Mouse (Mus musculus) limb, embryonic 15.5 days (tissue): ENCODE data around the gene Pcolce. TPM values are rescaled to one million over a fixed set of nuclear protein-coding genes. Genes with fewer than 3 reads are reported as not detected.

Source experiments
- ATAC-seq: fragments of 200-750 bp; cut with Nextera tagmentation; 2 replicates; pipeline ENCODE4 v1.8.0; 2017; ENCODE audit warnings: low read depth, moderate TSS enrichment; ENCODE audit not compliant: insufficient number of reproducible peaks, low FRiP score, low TSS enrichment
- H3K27ac ChIP-seq: fragments of 300-500 bp; sonication (generic); 2 replicates; pipeline ENCODE4 v1.5.1; 2015; ENCODE audit warnings: moderate library complexity, mild to moderate bottlenecking, inconsistent platforms
- H3K27me3 ChIP-seq: fragments of 300-500 bp; sonication (generic); 2 replicates; pipeline ENCODE4 v1.6.1; 2015; ENCODE audit warnings: inconsistent platforms
- H3K36me3 ChIP-seq: fragments of 300-500 bp; sonication (generic); 2 replicates; pipeline ENCODE4 v1.6.1; 2015; ENCODE audit warnings: inconsistent platforms
- H3K4me1 ChIP-seq: fragments of 300-500 bp; sonication (generic); 2 replicates; pipeline ENCODE4 v1.6.1; 2015; ENCODE audit warnings: inconsistent platforms
- H3K4me2 ChIP-seq: fragments of 300-500 bp; sonication (generic); 2 replicates; pipeline ENCODE4 v1.6.1; 2015; ENCODE audit warnings: mild to moderate bottlenecking, inconsistent platforms
- H3K4me3 ChIP-seq: fragments of 300-500 bp; sonication (generic); 2 replicates; pipeline ENCODE4 v1.5.1; 2015; ENCODE audit warnings: mild to moderate bottlenecking, inconsistent platforms
- H3K9ac ChIP-seq: fragments of 300-500 bp; sonication (generic); 2 replicates; pipeline ENCODE4 v1.6.1; 2015; ENCODE audit warnings: inconsistent platforms
- H3K9me3 ChIP-seq: fragments of 300-500 bp; sonication (generic); 2 replicates; pipeline ENCODE4 v1.6.1; 2016; ENCODE audit warnings: inconsistent platforms
- WGBS: fragments of 180-500 bp; shearing (Covaris S2); methylation state at CpG from one replicate; pipeline ENCODE4 v1.1.7; 2015; 5-methylcytosine and 5-hydroxymethylcytosine counted together
- polyA plus RNA-seq: library from polyadenylated mRNA; unstranded; fragments of >200 nt; fragmentation: Nextera tagmentation; extraction: Ambion mirVana; gene quantifications from 2 replicates; pipeline ENCODE4 v1.2.1, GENCODE M21; 2015

Pcolce gene
- 303 and 362 TPM in 2 replicates for polyA plus RNA-seq

GRCm38 (mm10) chr5:137613550-137613949, at the start of gene Pcolce:
Gene Pcolce (minus strand): TSS chr5:137613784.
- H3K36me3 ChIP-seq = no peaks in the 10 kb centered on the region
- H3K27ac ChIP-seq = peak within 1 kb of the TSS; percentile 96; the same call in 1 of the 2 replicates
- peaks cover 51% of the 10 kb centered on the region for H3K4me1 ChIP-seq
- no peak within 1 kb of the TSS for H3K4me3 ChIP-seq
- 37% methylated on average over 11 of the region's 11 CpGs for WGBS
- H3K9ac ChIP-seq = no peak within 1 kb of the TSS
- H3K4me2 ChIP-seq = no peak within 1 kb of the TSS
- no peaks in the 10 kb centered on the region for H3K27me3 ChIP-seq
- H3K9me3 ChIP-seq = no peaks in the 10 kb centered on the region
- ATAC-seq = no peak

GRCm38 (mm10) chr5:137663057-137663456, 49.5 kb upstream of the Pcolce start:
- H3K27me3 ChIP-seq = no peaks in the 10 kb centered on the region
- no peak overlapping the region for H3K27ac ChIP-seq
- WGBS = 73% methylated on average over 9 of the region's 9 CpGs
- H3K4me3 ChIP-seq = no peak overlapping the region
- H3K9me3 ChIP-seq = no peaks in the 10 kb centered on the region
- no peak overlapping the region for H3K4me2 ChIP-seq
- peaks cover 55% of the 10 kb centered on the region for H3K36me3 ChIP-seq
- no peaks in the 10 kb centered on the region for H3K4me1 ChIP-seq
- no peak for ATAC-seq
- H3K9ac ChIP-seq = no peak overlapping the region; the same call in 1 of the 2 replicates

DNA sequence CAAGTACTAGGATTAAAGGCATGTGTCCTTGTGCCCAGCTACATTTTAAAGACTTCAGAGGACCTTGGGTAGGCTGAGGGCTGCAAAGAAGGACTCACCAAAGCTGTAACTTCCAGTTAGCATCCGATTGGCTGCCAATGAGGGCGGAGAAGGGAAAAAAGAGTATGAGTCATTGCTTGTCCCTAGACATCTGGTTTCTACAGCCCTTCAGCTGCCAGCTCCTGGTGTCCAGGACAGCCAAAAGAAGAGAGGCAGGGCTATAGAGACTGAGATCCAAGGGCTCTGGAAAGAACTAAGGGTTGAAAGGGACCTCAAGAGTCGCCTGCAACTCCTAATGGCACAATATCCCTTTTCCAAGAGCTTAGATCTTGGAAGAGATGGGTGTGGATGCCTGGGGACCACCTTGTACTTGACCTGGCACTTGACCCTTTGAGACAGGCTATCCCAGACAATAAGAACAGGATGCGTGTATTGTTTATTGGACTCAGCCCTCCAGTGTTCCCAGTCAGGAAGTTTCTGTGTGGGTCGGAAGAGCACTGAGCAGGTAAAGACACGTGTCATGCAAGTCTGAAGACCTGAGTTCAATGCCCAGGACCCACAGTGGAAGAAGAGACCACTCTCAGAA, 46.6 kb upstream of the Pcolce start:
- 83% methylated on average over 6 of the region's 6 CpGs for WGBS
- H3K27me3 ChIP-seq = no peaks in the 10 kb centered on the region
- H3K36me3 ChIP-seq = peaks cover 38% of the 10 kb centered on the region
- H3K27ac ChIP-seq = no peak overlapping the region
- peaks cover 5% of the 10 kb centered on the region for H3K4me1 ChIP-seq
- H3K4me2 ChIP-seq = no peak overlapping the region
- no peak for ATAC-seq
- H3K4me3 ChIP-seq = no peak overlapping the region
- no peaks in the 10 kb centered on the region for H3K9me3 ChIP-seq
- H3K9ac ChIP-seq = no peak overlapping the region

- 25% methylated on average over 6 of the region's 6 CpGs for WGBS
- H3K9me3 ChIP-seq = no peaks in the 10 kb centered on the region
- H3K9ac ChIP-seq = no peak overlapping the region
- peaks cover 24% of the 10 kb centered on the region for H3K36me3 ChIP-seq
- peak overlapping the region; percentile 43 for H3K27ac ChIP-seq
- H3K4me1 ChIP-seq = peaks cover 8% of the 10 kb centered on the region
- no peak overlapping the region for H3K4me2 ChIP-seq
- no peak overlapping the region for H3K4me3 ChIP-seq
- H3K27me3 ChIP-seq = no peaks in the 10 kb centered on the region
- no peak for ATAC-seq
These were observed 43.4 kb upstream of the Pcolce start for GRCm38 (mm10) chr5:137656977-137657376.

GRCm38 (mm10) chr5:137654746-137655145, 41.2 kb upstream of the Pcolce start:
- H3K27ac ChIP-seq = no peak overlapping the region
- H3K36me3 ChIP-seq = peaks cover 20% of the 10 kb centered on the region
- H3K27me3 ChIP-seq = no peaks in the 10 kb centered on the region
- ATAC-seq = no peak
- no peaks in the 10 kb centered on the region for H3K9me3 ChIP-seq
- no peak overlapping the region for H3K4me2 ChIP-seq
- H3K4me3 ChIP-seq = no peak overlapping the region
- peaks cover 16% of the 10 kb centered on the region for H3K4me1 ChIP-seq
- H3K9ac ChIP-seq = no peak overlapping the region
- WGBS = 72% methylated on average over 7 of the region's 7 CpGs

GRCm38 (mm10) chr5:137653366-137653765, 39.8 kb upstream of the Pcolce start:
- ATAC-seq = no peak
- 90% methylated on average over 10 of the region's 10 CpGs for WGBS
- no peak overlapping the region for H3K4me3 ChIP-seq
- H3K27ac ChIP-seq = no peak overlapping the region
- H3K9me3 ChIP-seq = no peaks in the 10 kb centered on the region
- H3K36me3 ChIP-seq = peaks cover 15% of the 10 kb centered on the region
- no peak overlapping the region for H3K9ac ChIP-seq
- H3K4me1 ChIP-seq = peaks cover 27% of the 10 kb centered on the region
- H3K27me3 ChIP-seq = no peaks in the 10 kb centered on the region
- no peak overlapping the region for H3K4me2 ChIP-seq

DNA sequence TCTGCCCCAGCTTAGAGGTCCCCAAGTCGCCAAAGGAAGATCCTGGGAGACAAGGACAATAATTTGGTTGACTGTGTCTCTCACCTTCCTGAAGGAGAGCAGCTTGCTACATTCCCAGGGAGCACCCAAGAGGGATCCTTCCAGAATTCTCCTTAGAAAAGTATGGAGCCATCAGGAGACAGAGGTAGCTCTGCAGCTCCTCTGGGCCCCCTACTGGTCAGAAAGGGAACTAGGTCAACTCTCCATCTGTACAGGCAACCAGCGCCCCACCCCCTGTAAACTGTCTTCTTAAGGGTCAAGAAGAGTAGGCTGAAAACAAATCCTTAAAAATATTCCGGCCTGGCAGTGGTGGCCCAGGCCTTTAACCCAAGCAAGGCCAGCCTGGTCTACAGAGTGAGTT, 38.9 kb upstream of the Pcolce start:
- Histone ChIP-seq H3K27me3 (no peaks in the 10 kb centered on the region), H3K36me3 (peaks cover 15% of the 10 kb centered on the region), H3K9me3 (no peaks in the 10 kb centered on the region), H3K9ac (no peak overlapping the region), H3K4me2 (no peak overlapping the region), H3K4me3 (no peak overlapping the region), H3K4me1 (peaks cover 36% of the 10 kb centered on the region), H3K27ac (no peak overlapping the region)
- 16% methylated on average over 3 of the region's 3 CpGs for WGBS
- ATAC-seq = no peak

- Histone ChIP-seq H3K4me2 (peak overlapping the region; percentile 17; the same call in 1 of the 2 replicates), H3K36me3 (peaks cover 10% of the 10 kb centered on the region), H3K9ac (no peak overlapping the region), H3K27ac (peak overlapping the region; percentile 59; the same call in 1 of the 2 replicates), H3K9me3 (no peaks in the 10 kb centered on the region), H3K4me3 (no peak overlapping the region), H3K27me3 (peaks cover 16% of the 10 kb centered on the region), H3K4me1 (peaks cover 45% of the 10 kb centered on the region)
- no peak for ATAC-seq
- WGBS = 20% methylated on average over 18 of the region's 18 CpGs
These were observed 36.3 kb upstream of the Pcolce start for GRCm38 (mm10) chr5:137649669-137650571.

DNA sequence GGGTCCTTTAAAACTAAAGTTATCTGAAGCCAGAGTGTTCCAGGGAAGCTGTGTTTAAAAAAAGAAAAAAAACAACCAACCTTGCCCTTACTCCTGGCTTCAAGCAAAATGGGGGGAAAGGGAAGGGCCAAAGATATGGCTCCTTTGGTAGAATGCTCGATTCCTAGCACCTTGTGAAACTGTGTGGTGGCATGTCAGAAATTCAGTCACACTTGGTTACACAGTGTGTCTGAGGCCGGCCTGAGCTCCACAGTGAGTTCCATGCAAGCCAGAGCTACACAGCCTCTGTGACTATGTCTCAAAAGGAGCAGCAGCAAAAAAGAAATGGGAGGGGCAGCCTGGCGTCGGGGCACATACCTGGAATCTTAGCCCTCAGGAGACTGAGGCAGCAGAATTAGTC, 35.7 kb upstream of the Pcolce start:
- Histone ChIP-seq H3K4me2 (no peak overlapping the region), H3K4me3 (no peak overlapping the region), H3K9me3 (no peaks in the 10 kb centered on the region), H3K9ac (no peak overlapping the region), H3K36me3 (peaks cover 7% of the 10 kb centered on the region; the same call in 1 of the 2 replicates), H3K27ac (peak overlapping the region; percentile 59; the same call in 1 of the 2 replicates), H3K27me3 (peaks cover 22% of the 10 kb centered on the region), H3K4me1 (peaks cover 49% of the 10 kb centered on the region)
- ATAC-seq = no peak
- WGBS = 22% methylated on average over 4 of the region's 4 CpGs

- H3K9ac ChIP-seq = no peak overlapping the region
- 0 out of 2 replicates have a peak overlapping the region, but pooled peaks have one; percentile 24 for H3K27ac ChIP-seq
- no peak overlapping the region for H3K4me3 ChIP-seq
- H3K4me2 ChIP-seq = no peak overlapping the region
- WGBS = 17% methylated on average over 9 of the region's 9 CpGs
- H3K4me1 ChIP-seq = peaks cover 50% of the 10 kb centered on the region
- ATAC-seq = no peak
- no peaks in the 10 kb centered on the region for H3K9me3 ChIP-seq
- H3K36me3 ChIP-seq = peaks cover 10% of the 10 kb centered on the region; the same call in 1 of the 2 replicates
- peaks cover 34% of the 10 kb centered on the region for H3K27me3 ChIP-seq
These were observed 34.4 kb upstream of the Pcolce start for GRCm38 (mm10) chr5:137647827-137648601.

DNA sequence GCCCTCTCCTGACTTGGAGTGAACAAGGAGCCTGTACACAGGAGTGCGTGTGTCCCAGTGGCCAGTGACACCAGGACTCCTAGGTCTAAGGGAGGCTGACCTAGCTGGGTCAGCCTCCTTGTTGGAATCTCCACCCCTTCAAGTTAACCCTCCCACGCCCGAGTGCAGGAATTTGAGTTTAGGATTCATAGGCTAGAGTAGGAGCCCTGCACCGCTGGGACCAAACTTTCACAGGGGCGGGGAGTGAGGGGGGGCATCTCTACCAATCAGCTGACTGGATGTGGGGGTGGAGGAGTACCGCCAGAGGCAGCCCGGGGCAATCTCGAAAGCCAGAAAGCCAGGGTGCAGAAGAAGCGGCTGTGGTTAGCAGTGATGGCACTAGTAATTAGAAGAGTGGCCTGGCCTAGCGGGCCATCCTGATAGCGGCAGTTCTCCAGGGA, 32.1 kb upstream of the Pcolce start, which contains the start of gene Irs3:
TSS of gene Irs3 (minus strand) at position 63 of the 440 bp plus-strand sequence.
- no peak for ATAC-seq
- WGBS = 22% methylated on average over 11 of the region's 11 CpGs
- H3K4me1 ChIP-seq = peaks cover 49% of the 10 kb centered on the region
- H3K9ac ChIP-seq = no peak within 1 kb of the TSS
- H3K9me3 ChIP-seq = no peaks in the 10 kb centered on the region
- H3K27me3 ChIP-seq = peaks cover 36% of the 10 kb centered on the region
- H3K4me3 ChIP-seq = peak within 1 kb of the TSS; percentile 29
- no peak within 1 kb of the TSS for H3K27ac ChIP-seq
- peaks cover 22% of the 10 kb centered on the region for H3K36me3 ChIP-seq
- peak within 1 kb of the TSS; percentile 46 for H3K4me2 ChIP-seq
